Mouse (Mus musculus): ENCODE measurements at regions not wholly inside any gene's neighbourhood (a gene's known extent, or its start where the extent isn't known, plus 50 kb on each side); places are given as distances from the start of the nearest gene placed in this dataset.
"Not testable (repeated sequence)": the region's sequence is repeated elsewhere in the genome, so short reads cannot be mapped to it uniquely, and the experiment has no call there.

DNA sequence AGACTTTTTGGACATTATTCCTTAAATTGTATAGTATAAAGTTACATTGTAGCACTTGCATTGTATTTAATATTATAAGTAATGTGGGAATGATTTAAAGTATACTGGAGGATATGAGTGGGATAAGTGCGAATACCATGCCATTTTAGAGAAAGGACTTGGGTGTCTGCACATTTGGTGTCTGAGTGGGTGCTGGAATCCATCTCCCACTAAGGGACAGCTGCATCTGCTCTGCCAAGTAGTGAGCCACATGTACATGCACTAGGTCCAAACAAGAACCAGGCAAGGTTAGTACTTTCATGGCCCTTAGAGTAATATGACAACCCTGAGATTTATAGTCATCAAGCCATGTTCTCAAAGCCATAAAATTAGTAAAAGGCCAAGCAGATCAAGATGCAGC lies 146.0 kb upstream of the Pcsk5 start:
- TF ChIP-seq CTCF (IDR thresholded peaks at IDR 0.05; ENCODE audit: low read depth): no peak
- Histone ChIP-seq H3K4me3 (ENCODE audit: low read depth, low read length) (no peak overlapping the region), H3K36me3 (ENCODE audit: control insufficient read depth, insufficient read depth) (no peaks in the 10 kb centered on the region), H3K4me1 (replicated peaks; ENCODE audit: control insufficient read depth, insufficient read depth, low read length) (no peaks in the 10 kb centered on the region), H3K4me2 (replicated peaks; ENCODE audit: low read depth) (no peak overlapping the region), H3K9me3 (ENCODE audit: control insufficient read depth) (no peaks in the 10 kb centered on the region), H3K27me3 (replicated peaks; ENCODE audit: control insufficient read depth, insufficient read depth, low read length) (no peaks in the 10 kb centered on the region), H3K27ac (ENCODE audit: low read depth, low read length) (no peak overlapping the region), H3K9ac (ENCODE audit: low read depth, low read length) (no peak overlapping the region)
- ATAC-seq: no peak
- 89% methylated on average over 1 of the region's 1 CpGs for WGBS

DNA sequence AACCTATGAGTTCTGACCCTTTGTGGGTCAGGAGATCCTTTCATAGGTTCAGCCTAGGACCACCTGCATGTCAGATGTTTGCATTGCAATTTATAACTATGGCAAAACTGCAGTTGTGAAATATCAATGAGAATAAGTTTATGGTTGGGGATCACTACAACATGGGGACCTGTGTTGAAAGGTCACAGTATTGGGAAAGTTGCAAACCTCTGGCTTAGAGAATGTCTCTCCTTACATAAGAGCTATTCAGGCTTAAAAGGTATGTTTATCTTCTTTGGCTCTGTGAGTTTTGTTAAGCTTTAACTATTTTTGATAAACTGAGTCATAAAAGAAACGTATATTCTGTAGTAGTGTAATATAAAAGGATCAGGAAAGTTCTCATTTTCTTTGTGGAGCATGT lies 128.1 kb upstream of the Pcsk5 start:
- Histone ChIP-seq H3K36me3 (ENCODE audit: control insufficient read depth, insufficient read depth) (no peaks in the 10 kb centered on the region), H3K4me3 (ENCODE audit: low read depth, low read length) (no peak overlapping the region), H3K4me2 (replicated peaks; ENCODE audit: low read depth) (no peak overlapping the region), H3K27me3 (replicated peaks; ENCODE audit: control insufficient read depth, insufficient read depth, low read length) (no peaks in the 10 kb centered on the region), H3K4me1 (replicated peaks; ENCODE audit: control insufficient read depth, insufficient read depth, low read length) (no peaks in the 10 kb centered on the region), H3K9ac (ENCODE audit: low read depth, low read length) (no peak overlapping the region), H3K9me3 (ENCODE audit: control insufficient read depth) (no peaks in the 10 kb centered on the region), H3K27ac (ENCODE audit: low read depth, low read length) (no peak overlapping the region)
- no peak for TF ChIP-seq CTCF (IDR thresholded peaks at IDR 0.05; ENCODE audit: low read depth)
- WGBS: 33% methylated on average over 1 of the region's 1 CpGs
- no peak for ATAC-seq

DNA sequence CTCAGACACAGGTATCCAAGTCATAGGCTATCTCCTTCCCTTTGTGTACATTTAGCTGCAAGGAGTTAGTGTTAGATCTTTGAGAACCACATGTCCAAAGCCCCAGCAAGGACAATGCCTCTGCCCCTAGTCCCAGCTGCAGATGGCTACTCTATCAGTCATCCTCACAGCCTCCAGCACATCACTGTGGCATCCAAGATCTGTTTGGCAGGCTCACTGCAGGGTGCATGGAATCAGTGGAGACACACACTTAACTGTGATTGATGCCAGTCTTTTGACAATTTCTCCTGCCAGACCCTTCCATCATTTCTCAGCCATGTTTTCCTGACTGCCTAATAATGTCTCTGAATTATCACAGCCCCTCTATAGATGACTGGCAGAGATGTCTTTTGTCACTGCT lies 121.0 kb upstream of the Pcsk5 start:
- H3K27me3 ChIP-seq (replicated peaks; ENCODE audit: control insufficient read depth, insufficient read depth, low read length): no peaks in the 10 kb centered on the region
- no peak for TF ChIP-seq CTCF (IDR thresholded peaks at IDR 0.05; ENCODE audit: low read depth)
- no peak overlapping the region for H3K27ac ChIP-seq (ENCODE audit: low read depth, low read length)
- H3K4me1 ChIP-seq (replicated peaks; ENCODE audit: control insufficient read depth, insufficient read depth, low read length): no peaks in the 10 kb centered on the region
- H3K9ac ChIP-seq (ENCODE audit: low read depth, low read length): no peak overlapping the region
- H3K4me3 ChIP-seq (ENCODE audit: low read depth, low read length): no peak overlapping the region
- ATAC-seq: no peak
- no peaks in the 10 kb centered on the region for H3K36me3 ChIP-seq (ENCODE audit: control insufficient read depth, insufficient read depth)
- no peaks in the 10 kb centered on the region for H3K9me3 ChIP-seq (ENCODE audit: control insufficient read depth)
- H3K4me2 ChIP-seq (replicated peaks; ENCODE audit: low read depth): no peak overlapping the region

DNA sequence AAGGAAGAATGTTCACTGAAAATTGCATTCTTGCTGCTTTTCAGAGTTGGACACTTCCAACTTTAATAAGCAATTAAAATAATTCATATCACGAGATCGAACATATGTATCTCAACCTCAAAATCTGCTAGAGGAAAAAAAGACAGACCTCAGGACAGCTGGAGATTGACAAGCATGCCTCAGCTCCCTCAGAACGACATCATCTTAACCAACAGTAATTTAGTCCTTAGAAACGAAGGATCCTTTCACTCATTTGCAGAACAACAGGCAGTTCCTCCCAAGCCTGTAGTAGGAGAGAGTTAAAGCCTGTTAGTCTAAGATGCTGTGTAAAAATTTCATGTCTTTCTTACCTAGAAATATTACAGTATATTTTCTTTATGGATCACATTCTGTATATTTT lies 95.2 kb upstream of the Pcsk5 start:
- no peak for TF ChIP-seq CTCF (IDR thresholded peaks at IDR 0.05; ENCODE audit: low read depth)
- no peak for ATAC-seq
- WGBS: 76% methylated on average over 4 of the region's 4 CpGs
- Histone ChIP-seq H3K4me3 (ENCODE audit: low read depth, low read length) (no peak overlapping the region), H3K9me3 (ENCODE audit: control insufficient read depth) (no peaks in the 10 kb centered on the region), H3K36me3 (ENCODE audit: control insufficient read depth, insufficient read depth) (no peaks in the 10 kb centered on the region), H3K27me3 (replicated peaks; ENCODE audit: control insufficient read depth, insufficient read depth, low read length) (no peaks in the 10 kb centered on the region), H3K4me1 (replicated peaks; ENCODE audit: control insufficient read depth, insufficient read depth, low read length) (no peaks in the 10 kb centered on the region), H3K27ac (ENCODE audit: low read depth, low read length) (no peak overlapping the region), H3K9ac (ENCODE audit: low read depth, low read length) (no peak overlapping the region), H3K4me2 (replicated peaks; ENCODE audit: low read depth) (no peak overlapping the region)

DNA sequence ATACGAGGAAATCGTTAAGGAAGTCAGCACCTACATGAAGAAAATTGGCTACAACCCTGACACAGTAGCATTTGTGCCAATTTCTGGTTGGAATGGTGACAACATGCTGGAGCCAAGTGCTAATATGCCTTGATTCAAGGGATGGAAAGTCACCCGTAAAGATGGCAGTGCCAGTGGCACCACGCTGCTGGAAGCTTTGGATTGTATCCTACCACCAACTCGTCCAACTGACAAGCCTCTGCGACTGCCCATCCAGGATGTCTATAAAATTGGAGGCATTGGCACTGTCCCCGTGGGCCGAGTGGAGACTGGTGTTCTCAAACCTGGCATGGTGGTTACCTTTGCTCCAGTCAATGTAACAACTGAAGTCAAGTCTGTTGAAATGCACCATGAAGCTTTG lies 89.7 kb upstream of the Pcsk5 start:
- H3K27ac ChIP-seq (ENCODE audit: low read depth, low read length); H3K4me3 ChIP-seq (ENCODE audit: low read depth, low read length); H3K4me2 ChIP-seq (replicated peaks; ENCODE audit: low read depth); H3K9ac ChIP-seq (ENCODE audit: low read depth, low read length); H3K9me3 ChIP-seq (ENCODE audit: control insufficient read depth); H3K27me3 ChIP-seq (replicated peaks; ENCODE audit: control insufficient read depth, insufficient read depth, low read length); ATAC-seq; H3K4me1 ChIP-seq (replicated peaks; ENCODE audit: control insufficient read depth, insufficient read depth, low read length); H3K36me3 ChIP-seq (ENCODE audit: control insufficient read depth, insufficient read depth): not testable (repeated sequence)
- WGBS: 92% methylated on average over 8 of the region's 8 CpGs

DNA sequence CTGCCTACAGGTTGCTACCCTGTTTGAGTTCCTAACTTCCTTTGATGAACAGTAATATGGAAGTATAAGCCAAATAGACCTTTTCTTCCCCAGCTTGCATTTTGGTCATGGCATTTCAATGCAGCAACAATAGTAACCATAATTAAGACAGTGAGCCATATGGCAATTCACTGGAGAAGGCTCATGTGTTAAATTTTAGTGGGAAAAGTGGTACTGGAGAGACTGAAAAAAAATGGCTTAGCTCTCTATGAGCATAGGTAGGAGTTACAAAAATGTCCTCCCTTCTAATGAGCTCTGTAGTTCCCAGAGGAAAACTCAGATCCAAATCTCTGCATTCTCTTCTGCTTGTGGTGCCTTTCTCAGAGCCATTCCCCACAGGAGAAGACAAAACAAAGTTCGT lies 70.1 kb upstream of the Pcsk5 start:
- H3K9ac ChIP-seq (ENCODE audit: low read depth, low read length): no peak overlapping the region
- no peak for ATAC-seq
- no peak overlapping the region for H3K27ac ChIP-seq (ENCODE audit: low read depth, low read length)
- H3K9me3 ChIP-seq (ENCODE audit: control insufficient read depth): no peaks in the 10 kb centered on the region; the same call in 1 of the 2 replicates
- WGBS: 79% methylated on average over 1 of the region's 1 CpGs
- TF ChIP-seq CTCF (IDR thresholded peaks at IDR 0.05; ENCODE audit: low read depth): no peak
- H3K4me2 ChIP-seq (replicated peaks; ENCODE audit: low read depth): no peak overlapping the region
- H3K4me1 ChIP-seq (replicated peaks; ENCODE audit: control insufficient read depth, insufficient read depth, low read length): no peaks in the 10 kb centered on the region
- no peaks in the 10 kb centered on the region for H3K27me3 ChIP-seq (replicated peaks; ENCODE audit: control insufficient read depth, insufficient read depth, low read length)
- no peaks in the 10 kb centered on the region for H3K36me3 ChIP-seq (ENCODE audit: control insufficient read depth, insufficient read depth)
- no peak overlapping the region for H3K4me3 ChIP-seq (ENCODE audit: low read depth, low read length)

DNA sequence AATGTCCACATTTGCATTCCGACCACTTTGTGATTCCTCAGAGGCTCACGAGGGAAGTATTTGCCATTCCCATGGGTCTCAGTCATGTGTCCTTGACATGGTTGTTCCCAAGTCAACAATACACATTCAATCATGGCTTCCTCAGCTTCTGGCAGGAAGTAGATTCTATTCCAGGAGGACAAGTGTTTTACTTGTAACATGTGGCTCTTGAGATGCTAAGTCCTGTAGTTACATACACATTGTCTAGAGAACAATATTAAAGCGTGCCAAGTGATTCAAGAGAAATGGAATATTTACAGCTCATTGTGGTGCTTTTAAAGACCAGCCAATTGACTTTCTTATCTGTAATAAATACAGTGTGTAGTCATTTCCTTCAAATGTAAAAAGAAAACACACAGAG lies 66.7 kb upstream of the Pcsk5 start:
- Histone ChIP-seq H3K9me3 (ENCODE audit: control insufficient read depth) (no peaks in the 10 kb centered on the region; the same call in 1 of the 2 replicates), H3K27ac (ENCODE audit: low read depth, low read length) (no peak overlapping the region), H3K36me3 (ENCODE audit: control insufficient read depth, insufficient read depth) (no peaks in the 10 kb centered on the region), H3K27me3 (replicated peaks; ENCODE audit: control insufficient read depth, insufficient read depth, low read length) (no peaks in the 10 kb centered on the region), H3K4me3 (ENCODE audit: low read depth, low read length) (no peak overlapping the region), H3K4me2 (replicated peaks; ENCODE audit: low read depth) (no peak overlapping the region), H3K4me1 (replicated peaks; ENCODE audit: control insufficient read depth, insufficient read depth, low read length) (no peaks in the 10 kb centered on the region), H3K9ac (ENCODE audit: low read depth, low read length) (no peak overlapping the region)
- TF ChIP-seq CTCF (IDR thresholded peaks at IDR 0.05; ENCODE audit: low read depth): no peak
- ATAC-seq: no peak
- 82% methylated on average over 3 of the region's 3 CpGs for WGBS
